Mouse (Mus musculus) layer of hippocampus, adult 18-20 months (tissue): Measurements from ENCODE around the gene Pfkm. TPM values are rescaled to one million over a fixed set of nuclear protein-coding genes. Genes with fewer than 3 reads are reported as not detected.
A peak's percentile ranks its signal among the peaks of the same experiment; 100 is the strongest.

ENCODE experiments used
- DNase-seq, 2 experiments: peaks; one replicate each; pipeline ENCODE4 v3.0.0; 2022; ENCODE audit warnings: low spot score in 2 of 2
- total RNA-seq, 2 experiments: library from RNA; stranded (reverse); gene quantifications; 2 replicates each; pipeline ENCODE4 v1.2.3; 2021

Pfkm gene
- total RNA-seq, 2 experiments from 2014 or later = 370 to 384 TPM

- no peak for DNase-seq
These were observed 43.3 kb downstream of the Pfkm start for GRCm38 (mm10) chr15:98135671-98136070.

- DNase-seq = no peak
These were observed 44.5 kb downstream of the Pfkm start for GRCm38 (mm10) chr15:98136871-98137270.

GRCm38 (mm10) chr15:98139763-98140162 lies 47.4 kb downstream of the Pfkm start:
- no peak for DNase-seq

GRCm38 (mm10) chr15:98140809-98141208 lies 48.4 kb downstream of the Pfkm start:
- DNase-seq = no peak

GRCm38 (mm10) chr15:98142515-98142914 lies 50.1 kb downstream of the Pfkm start:
- peak in 1 of 2 experiments; percentile 67 for DNase-seq

- no peak for DNase-seq
These were observed 52.6 kb downstream of the Pfkm start for GRCm38 (mm10) chr15:98144861-98145507.

GRCm38 (mm10) chr15:98145559-98146181 lies 53.3 kb downstream of the Pfkm start:
- DNase-seq = peak; percentile 90 to 96

GRCm38 (mm10) chr15:98148356-98148755 lies 56.0 kb downstream of the Pfkm start:
- no peak for DNase-seq

- no peak for DNase-seq
These were observed 56.8 kb downstream of the Pfkm start for GRCm38 (mm10) chr15:98149166-98149602.

GRCm38 (mm10) chr15:98152916-98153315 lies 60.5 kb downstream of the Pfkm start:
- DNase-seq = no peak

GRCm38 (mm10) chr15:98153625-98154024 lies 61.2 kb downstream of the Pfkm start:
- DNase-seq = peak in 1 of 2 experiments; percentile 53

GRCm38 (mm10) chr15:98154146-98154545 lies 61.8 kb downstream of the Pfkm start:
- DNase-seq = no peak

- DNase-seq = no peak
These were observed 62.2 kb downstream of the Pfkm start for GRCm38 (mm10) chr15:98154631-98155030.

GRCm38 (mm10) chr15:98155272-98155671 lies 62.9 kb downstream of the Pfkm start:
- no peak for DNase-seq

GRCm38 (mm10) chr15:98155944-98156343 lies 63.6 kb downstream of the Pfkm start:
- no peak for DNase-seq

- DNase-seq = no peak
These were observed 64.9 kb downstream of the Pfkm start for GRCm38 (mm10) chr15:98157253-98157652.

- DNase-seq = no peak
These were observed 68.8 kb downstream of the Pfkm start for GRCm38 (mm10) chr15:98161026-98161805.

- no peak for DNase-seq
These were observed 70.2 kb downstream of the Pfkm start for GRCm38 (mm10) chr15:98162561-98162960.

- DNase-seq = no peak
These were observed 73.1 kb downstream of the Pfkm start, which contains the start of gene Asb8 for GRCm38 (mm10) chr15:98165525-98165924. Asb8 (minus strand) TSS chr15:98165625.

- DNase-seq = peak; percentile 14 to 43
These were observed 74.7 kb downstream of the Pfkm start, which contains the start of gene Ccdc184 for GRCm38 (mm10) chr15:98166963-98167644. Ccdc184 (plus strand) TSS chr15:98167158.
